Mouse (Mus musculus) small intestine, adult 2 months (tissue): ENCODE measurements around the gene 0610010F05Rik. TPM values are rescaled to one million over a fixed set of nuclear protein-coding genes. Genes with fewer than 3 reads are reported as not detected.

Source experiments
- H3K27ac ChIP-seq: fragments of 200-500 bp; 2 replicates; pipeline ENCODE4 v1.5.1; 2012; ENCODE audit warnings: low read depth, low read length, control low read depth, inconsistent platforms; ENCODE audit not compliant: insufficient read depth
- H3K27me3 ChIP-seq: fragments of 200-500 bp; 2 replicates; pipeline ENCODE4 v1.6.1; 2012; ENCODE audit warnings: mild to moderate bottlenecking, moderate library complexity, low read length, inconsistent platforms; ENCODE audit not compliant: control insufficient read depth, insufficient read depth
- H3K36me3 ChIP-seq: fragments of 200-500 bp; 2 replicates; pipeline ENCODE4 v1.6.1; 2012; ENCODE audit warnings: mild to moderate bottlenecking, low read length, control low read depth, inconsistent platforms; ENCODE audit not compliant: control insufficient read depth, insufficient read depth
- H3K4me1 ChIP-seq: fragments of 200-500 bp; 2 replicates; pipeline ENCODE4 v1.6.1; 2012; ENCODE audit warnings: low read length, inconsistent platforms, mixed read lengths; ENCODE audit not compliant: control insufficient read depth, insufficient read depth, insufficient read length
- H3K4me3 ChIP-seq: fragments of 200-500 bp; 2 replicates; pipeline ENCODE4 v1.5.1; 2012; ENCODE audit warnings: low read depth, mild to moderate bottlenecking, control low read depth, inconsistent platforms, low read length, moderate library complexity
- CTCF ChIP-seq: fragments of 200-500 bp; IDR thresholded peaks from 2 replicates; pipeline ENCODE4 v1.5.1; 2012; ENCODE audit warnings: low read depth, mild to moderate bottlenecking, control low read depth, inconsistent platforms, low read length, moderate library complexity, mixed read lengths; ENCODE audit not compliant: insufficient replicate concordance, insufficient read length; ENCODE audit errors: extremely low read depth
- POLR2A ChIP-seq: fragments of 200-500 bp; IDR thresholded peaks from 2 replicates; pipeline ENCODE4 v1.6.1; 2012; ENCODE audit warnings: low read depth, mild to moderate bottlenecking, control low read depth, inconsistent platforms, low read length, moderate library complexity
- WGBS: fragments of 180-500 bp; shearing (Covaris S2); methylation state at CpG from one replicate; pipeline ENCODE4 v1.1.7; 2018; 5-methylcytosine and 5-hydroxymethylcytosine counted together
- polyA plus RNA-seq: library from polyadenylated mRNA; depleted of rRNA; stranded (reverse); fragments of >200 nt; gene quantifications from 2 replicates; pipeline ENCODE4 v1.2.3, GENCODE M21; 2012; rRNA removed

Gene 0610010F05Rik
- polyA plus RNA-seq, 1 experiment, result 0.67 TPM

- Histone ChIP-seq H3K36me3 (no peaks in the 10 kb centered on the region), H3K4me1 (no peaks in the 10 kb centered on the region), H3K27me3 (no peaks in the 10 kb centered on the region), H3K27ac (no peak overlapping the region), H3K4me3 (no peak overlapping the region)
- peak; percentile 65; the same call in 1 of the 2 replicates for TF ChIP-seq CTCF
- TF ChIP-seq POLR2A, result no peak
- 57% methylated on average over 6 of the region's 6 CpGs for WGBS
Measured at GRCm38 (mm10) chr11:23565761-23566160, 67.7 kb downstream of the 0610010F05Rik start.

GRCm38 (mm10) chr11:23557039-23557630, 76.3 kb downstream of the 0610010F05Rik start:
- H3K4me1 ChIP-seq, result no peaks in the 10 kb centered on the region
- WGBS, result 56% methylated on average over 6 of the region's 6 CpGs
- H3K27ac ChIP-seq, result no peak overlapping the region
- no peak for TF ChIP-seq POLR2A
- no peak for TF ChIP-seq CTCF
- H3K36me3 ChIP-seq, result no peaks in the 10 kb centered on the region
- no peaks in the 10 kb centered on the region for H3K27me3 ChIP-seq
- H3K4me3 ChIP-seq, result no peak overlapping the region

DNA sequence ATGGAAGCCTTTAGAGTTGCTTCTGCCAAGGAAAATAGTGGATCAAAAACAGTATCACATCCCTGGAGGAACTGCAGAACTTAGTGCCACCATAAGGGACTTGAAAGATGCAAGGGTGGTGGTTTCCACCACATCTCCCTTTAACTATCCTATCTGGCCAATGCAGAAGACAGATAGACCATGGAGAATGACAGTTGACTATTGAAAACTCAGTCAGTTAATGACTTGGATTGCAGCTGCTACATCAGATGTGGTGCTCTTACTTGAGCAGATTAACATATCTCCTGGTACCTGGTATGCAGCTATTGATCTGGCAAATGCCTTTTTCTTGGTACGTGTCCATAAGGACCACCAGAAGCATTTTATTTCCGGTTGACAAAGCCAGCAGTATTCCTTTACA, 96.0 kb downstream of the 0610010F05Rik start:
- no peak for TF ChIP-seq CTCF
- no peak for TF ChIP-seq POLR2A
- Histone ChIP-seq H3K27ac (no peak overlapping the region), H3K36me3 (no peaks in the 10 kb centered on the region), H3K4me3 (no peak overlapping the region), H3K27me3 (no peaks in the 10 kb centered on the region), H3K4me1 (no peaks in the 10 kb centered on the region)
- WGBS, result 85% methylated on average over 2 of the region's 2 CpGs

- H3K4me1 ChIP-seq, result no peaks in the 10 kb centered on the region
- H3K27ac ChIP-seq, result no peak within 1 kb of the TSS
- no peaks in the 10 kb centered on the region for H3K27me3 ChIP-seq
- H3K36me3 ChIP-seq, result no peaks in the 10 kb centered on the region
- 74% methylated on average over 5 of the region's 5 CpGs for WGBS
- no peak for TF ChIP-seq POLR2A
- no peak for TF ChIP-seq CTCF
- H3K4me3 ChIP-seq, result no peak within 1 kb of the TSS
Measured at GRCm38 (mm10) chr11:23520473-23521205, 112.8 kb downstream of the 0610010F05Rik start, which contains the start of gene 1700093K21Rik. TSS of gene 1700093K21Rik (minus strand) at chr11:23521155.

- Histone ChIP-seq H3K27me3 (no peaks in the 10 kb centered on the region), H3K4me3 (no peak overlapping the region), H3K4me1 (no peaks in the 10 kb centered on the region), H3K27ac (no peak overlapping the region), H3K36me3 (no peaks in the 10 kb centered on the region)
- TF ChIP-seq CTCF, result no peak
- TF ChIP-seq POLR2A, result no peak
- 84% methylated on average over 3 of the region's 3 CpGs for WGBS
Measured at GRCm38 (mm10) chr11:23518981-23519380, 114.5 kb downstream of the 0610010F05Rik start.

DNA sequence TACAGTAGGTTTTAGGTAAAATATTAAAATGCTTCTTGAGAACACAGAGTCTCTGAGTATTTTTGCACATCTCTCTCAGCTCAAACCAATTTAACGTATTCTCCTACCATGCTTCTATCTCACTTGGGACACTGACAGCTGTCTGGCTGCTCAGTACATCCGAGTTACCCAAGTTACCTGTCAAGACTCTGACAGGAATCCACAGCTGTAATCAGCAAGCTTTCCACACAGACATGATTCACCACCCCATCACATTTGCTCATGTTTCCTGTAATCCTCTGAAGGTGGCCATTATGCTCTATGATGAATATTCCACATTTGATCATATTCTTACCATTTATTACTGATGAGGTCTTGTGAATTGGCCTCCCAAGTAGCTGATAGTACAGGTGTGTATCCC, 118.1 kb downstream of the 0610010F05Rik start:
- Histone ChIP-seq H3K4me3 (no peak overlapping the region), H3K27ac (no peak overlapping the region), H3K4me1 (no peaks in the 10 kb centered on the region), H3K36me3 (no peaks in the 10 kb centered on the region), H3K27me3 (no peaks in the 10 kb centered on the region)
- TF ChIP-seq CTCF, result no peak
- TF ChIP-seq POLR2A, result no peak
- 81% methylated on average over 2 of the region's 2 CpGs for WGBS

Other genes starting within 250 kb of the 0610010F05Rik start
- gene Ahsa2, start 135.6 kb downstream of the 0610010F05Rik start, polyA plus RNA-seq, result 7.1 TPM in 2 replicates
- not detected in 2 replicates for gene 1700093K21Rik, start 112.5 kb downstream of the 0610010F05Rik start, polyA plus RNA-seq
- gene Pus10, start 32.0 kb upstream of the 0610010F05Rik start, polyA plus RNA-seq, result 0.36 and 0.51 TPM in 2 replicates
- 2.7 and 6.0 TPM in 2 replicates for gene Pex13, start 32.3 kb upstream of the 0610010F05Rik start, polyA plus RNA-seq
- 0.67 and 1.5 TPM in 2 replicates for gene Rel, start 137.3 kb upstream of the 0610010F05Rik start, polyA plus RNA-seq